Mouse (Mus musculus): ENCODE results near the gene Copz2.

Copz2 gene

DNA sequence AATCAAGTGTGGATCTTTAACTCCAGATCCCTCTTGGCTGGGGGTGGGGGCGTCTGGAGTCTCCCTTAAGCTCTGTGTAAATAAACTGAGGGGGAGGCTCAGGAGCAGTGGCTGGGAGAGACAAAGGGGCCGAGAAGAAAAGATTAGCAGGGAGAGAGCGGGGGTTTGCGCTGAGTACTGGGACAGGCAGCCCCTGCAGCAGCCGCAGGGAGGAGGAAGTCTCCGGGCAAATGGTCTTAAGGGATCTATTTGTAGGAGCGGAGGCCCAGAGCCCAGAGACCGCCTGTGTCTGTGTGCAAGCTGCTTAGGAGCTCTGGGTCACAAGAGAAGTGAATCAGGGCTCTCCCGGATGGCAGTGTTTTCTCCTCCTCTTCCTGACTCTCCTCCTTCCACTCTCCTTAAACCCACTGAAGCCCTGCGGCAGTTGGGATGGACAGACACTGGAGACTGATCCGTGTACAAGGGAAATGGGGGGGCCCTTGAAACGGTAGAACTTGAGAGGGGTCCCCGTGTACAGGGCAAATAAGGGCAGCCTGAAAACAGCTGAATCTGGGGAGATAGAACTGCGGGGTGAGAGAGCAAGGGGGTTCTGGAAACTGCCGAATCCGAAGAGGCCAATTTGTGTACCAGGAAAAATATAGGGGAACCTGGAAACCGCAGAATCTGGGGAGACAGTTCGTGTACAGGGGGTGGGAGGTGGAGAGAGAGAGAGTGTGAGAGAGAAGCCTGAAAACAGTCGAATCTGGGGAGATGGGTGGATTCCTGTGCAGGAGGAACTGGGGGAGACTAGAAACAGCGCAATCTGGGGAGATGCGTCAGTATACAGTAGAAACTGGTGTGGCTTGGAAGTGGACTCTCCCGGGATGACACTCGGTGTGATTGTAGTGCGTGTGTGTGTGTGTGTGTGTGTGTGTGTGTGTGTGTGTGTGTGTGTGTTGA lies 23.0 kb downstream of the Copz2 start:
- DNase-seq: peak in 1 of 2 experiments; percentile 40

DNA sequence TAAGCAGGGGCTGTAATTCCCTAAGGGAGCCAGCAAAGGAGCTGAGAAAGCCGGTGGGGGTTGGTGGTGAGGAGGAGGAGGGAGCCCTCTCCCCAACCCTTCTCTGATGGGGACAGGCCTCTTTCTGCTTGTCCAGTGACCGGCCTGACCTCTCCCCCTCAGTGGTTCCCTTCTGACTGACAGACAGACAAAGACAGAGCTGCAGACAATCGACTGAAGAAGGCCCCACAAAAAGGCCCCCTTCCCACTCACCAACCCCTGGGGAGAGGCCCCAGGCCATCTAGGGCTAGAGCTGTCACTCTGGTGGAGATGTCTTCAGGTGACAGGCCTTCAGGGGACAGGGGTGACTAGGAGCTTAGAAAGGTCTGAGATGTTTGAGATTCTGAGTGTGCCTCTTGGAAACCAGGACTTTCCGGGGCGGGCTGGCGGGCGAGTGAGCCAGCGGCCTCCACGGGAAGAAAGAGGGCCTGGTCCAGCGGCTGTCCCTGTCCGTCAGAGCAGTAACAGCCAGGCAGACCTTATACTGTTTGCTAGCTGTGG lies 24.0 kb downstream of the Copz2 start:
- no peak for DNase-seq

DNA sequence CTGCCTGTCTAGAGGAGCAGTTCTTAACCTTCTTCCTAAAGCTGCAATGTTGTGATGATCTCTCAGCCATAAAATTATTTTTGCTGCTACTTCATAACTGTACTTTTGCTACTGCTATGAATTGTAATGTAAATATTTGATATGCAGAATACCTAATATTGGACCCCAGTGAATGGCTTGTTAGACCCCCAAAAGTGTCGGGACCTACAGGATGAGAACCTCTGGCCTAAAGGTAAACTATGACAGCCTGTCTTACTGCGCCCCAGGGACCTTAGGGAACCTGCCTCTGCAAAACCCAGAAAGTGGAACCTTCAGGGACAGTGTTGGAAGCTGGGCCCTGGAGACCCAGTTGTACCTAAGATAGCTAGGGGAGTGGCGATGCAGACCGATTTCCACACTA lies 25.6 kb downstream of the Copz2 start:
- no peak for DNase-seq

DNA sequence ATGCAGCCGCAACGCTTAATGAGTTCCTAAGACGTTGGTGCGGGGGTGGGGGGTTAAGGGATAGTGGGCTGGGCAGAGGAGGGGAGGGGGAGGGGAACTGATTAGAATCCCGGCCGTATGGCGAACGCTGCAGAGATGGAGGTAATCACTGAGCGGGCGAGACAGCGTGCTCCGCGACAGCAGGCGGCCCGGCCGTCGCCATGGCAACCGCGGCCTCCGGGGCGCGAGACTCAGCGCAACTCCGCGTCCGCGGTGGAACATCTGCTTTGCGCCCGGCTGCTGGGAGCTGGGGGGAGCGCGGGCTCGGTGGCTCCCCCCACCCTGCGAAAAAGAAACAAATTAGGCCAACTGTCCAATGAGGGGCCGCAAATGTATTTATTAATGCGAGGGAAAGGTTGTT lies 26.1 kb downstream of the Copz2 start:
- peak; percentile 81 to 85 for DNase-seq

DNA sequence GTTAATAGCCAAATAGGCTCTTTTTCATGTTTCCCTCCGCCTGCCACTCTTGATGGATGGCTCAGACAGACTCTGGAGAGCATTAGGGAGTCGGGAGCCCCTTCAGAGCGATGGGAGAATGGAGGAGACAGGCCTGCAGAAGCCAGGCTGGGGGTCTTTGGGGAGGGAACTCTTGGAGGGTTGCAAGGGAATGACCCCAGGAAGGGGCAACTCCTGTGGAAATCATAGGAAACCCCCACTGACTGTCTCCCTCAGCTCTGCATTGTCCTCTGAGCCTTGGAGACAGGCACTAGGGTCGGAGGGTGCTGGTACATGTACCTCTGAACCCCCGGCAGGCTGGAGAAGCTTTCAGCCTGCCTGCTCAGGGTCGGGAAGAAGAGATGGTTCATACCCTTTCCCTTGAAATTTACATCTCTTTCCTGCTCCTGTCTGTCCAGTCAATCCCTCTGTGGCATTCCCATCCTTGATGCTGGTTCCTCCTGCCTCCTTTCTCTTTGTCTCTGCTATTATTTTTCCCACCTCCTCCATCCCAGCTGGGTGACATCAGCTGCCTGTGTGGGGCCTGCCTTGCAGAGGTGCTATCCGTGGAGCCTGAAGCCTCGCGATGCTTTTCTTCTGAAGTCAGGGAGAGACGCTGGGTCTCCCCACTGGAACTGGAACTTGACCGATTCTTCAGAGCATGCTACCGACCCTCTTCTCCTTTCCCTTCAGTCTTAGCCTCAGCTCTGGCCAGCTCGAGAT lies 26.8 kb downstream of the Copz2 start:
- peak in 1 of 2 experiments; percentile 35 for DNase-seq

DNA sequence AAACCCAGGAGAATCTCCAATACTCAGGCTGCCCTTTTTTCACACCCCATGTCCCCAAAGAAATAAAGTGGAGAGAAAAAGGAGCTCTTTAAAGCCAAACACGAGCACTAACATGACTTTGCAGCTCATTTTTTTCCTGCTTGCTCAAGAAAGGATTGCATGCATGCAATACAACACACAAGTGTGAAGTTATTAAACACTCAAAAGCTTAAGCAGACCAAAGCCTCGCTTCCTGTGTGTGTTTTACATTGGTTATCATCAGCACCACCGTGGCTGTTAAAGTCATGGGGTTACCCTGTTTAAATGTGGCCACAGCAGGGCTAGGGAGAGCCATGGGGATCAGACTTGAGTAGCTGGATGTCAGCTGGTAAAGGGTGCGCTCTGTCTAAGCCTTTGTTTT lies 27.4 kb downstream of the Copz2 start:
- no peak for DNase-seq

DNA sequence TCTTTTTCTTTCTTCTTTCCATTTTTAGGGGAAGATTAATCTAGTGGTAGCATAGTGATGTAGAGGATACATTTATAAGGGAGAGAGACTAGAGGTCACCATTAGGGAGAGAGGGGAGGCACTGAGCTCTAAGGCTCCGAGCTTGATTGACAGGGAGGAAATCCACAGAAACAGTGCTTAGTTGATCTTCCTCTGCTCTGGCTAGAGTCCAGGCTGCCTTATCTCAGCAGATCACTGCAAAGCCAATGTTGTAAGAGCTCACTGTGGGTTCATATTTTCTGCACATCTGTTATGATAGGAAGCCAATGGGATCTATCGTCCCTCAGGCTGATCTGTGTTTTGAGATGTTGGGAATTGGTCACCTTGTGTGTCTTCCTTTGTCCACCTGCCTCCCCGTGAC lies 29.0 kb downstream of the Copz2 start:
- no peak for DNase-seq

DNA sequence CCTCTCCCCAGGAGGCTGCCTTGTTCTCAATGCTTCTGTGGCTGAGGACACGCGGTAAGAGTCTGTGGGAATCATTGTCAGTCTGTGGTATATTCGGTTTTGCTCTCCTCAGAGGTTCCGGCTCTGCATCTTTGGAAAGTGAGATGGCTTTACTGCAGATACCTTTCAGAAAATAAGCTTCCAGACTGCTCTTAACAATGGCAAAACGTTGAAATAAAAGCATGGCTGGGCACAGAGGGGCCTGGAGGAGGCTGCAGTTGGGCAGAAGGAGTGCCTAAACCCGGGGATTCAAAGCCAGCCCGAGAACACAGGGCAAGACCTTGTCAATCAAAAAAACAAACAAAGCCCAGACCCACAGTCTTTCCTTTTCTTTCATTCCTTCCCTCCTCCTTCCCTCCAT lies 29.7 kb downstream of the Copz2 start:
- no peak for DNase-seq

DNA sequence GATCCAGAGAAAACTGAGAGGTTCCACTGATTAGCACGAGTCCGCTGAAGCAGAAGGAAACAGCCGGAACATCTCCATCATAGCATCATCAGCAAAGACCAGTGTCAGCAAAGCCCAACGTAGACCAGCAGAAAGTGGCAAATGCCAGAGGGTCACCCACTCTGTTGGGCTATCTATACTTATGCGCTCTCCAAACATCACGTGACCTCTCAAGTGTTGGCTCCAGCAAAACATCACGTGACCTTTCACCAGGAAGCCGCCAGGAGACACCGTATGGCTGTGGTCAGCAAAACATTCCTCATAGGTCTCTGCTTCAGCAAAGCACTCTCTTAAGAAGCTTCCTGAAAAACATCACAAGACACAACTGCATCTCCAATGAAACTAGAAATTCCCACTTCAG lies 30.6 kb downstream of the Copz2 start:
- DNase-seq: no peak

DNA sequence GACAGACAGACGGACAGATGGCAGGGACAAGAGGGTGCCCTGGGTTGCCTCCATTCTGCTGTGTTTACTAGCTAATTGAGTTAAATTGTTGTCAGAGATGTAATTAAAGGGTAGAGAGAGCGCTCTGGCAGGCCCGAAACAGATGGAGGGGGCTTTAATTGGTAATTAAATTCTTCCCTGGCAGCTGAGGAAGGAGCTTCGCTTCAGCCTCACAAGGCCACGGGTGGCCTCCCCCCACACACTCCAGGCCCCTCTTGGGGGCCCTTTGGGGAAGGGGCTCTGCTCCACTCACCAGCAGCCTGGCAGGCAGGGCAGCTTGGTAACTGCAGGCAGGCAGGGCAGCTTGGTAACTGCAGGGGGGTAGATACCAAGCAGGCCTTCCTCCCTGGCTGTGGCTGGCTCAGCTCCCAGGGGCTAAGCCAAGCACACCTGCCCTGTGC lies 36.3 kb downstream of the Copz2 start:
- peak; percentile 29 to 51 for DNase-seq

DNA sequence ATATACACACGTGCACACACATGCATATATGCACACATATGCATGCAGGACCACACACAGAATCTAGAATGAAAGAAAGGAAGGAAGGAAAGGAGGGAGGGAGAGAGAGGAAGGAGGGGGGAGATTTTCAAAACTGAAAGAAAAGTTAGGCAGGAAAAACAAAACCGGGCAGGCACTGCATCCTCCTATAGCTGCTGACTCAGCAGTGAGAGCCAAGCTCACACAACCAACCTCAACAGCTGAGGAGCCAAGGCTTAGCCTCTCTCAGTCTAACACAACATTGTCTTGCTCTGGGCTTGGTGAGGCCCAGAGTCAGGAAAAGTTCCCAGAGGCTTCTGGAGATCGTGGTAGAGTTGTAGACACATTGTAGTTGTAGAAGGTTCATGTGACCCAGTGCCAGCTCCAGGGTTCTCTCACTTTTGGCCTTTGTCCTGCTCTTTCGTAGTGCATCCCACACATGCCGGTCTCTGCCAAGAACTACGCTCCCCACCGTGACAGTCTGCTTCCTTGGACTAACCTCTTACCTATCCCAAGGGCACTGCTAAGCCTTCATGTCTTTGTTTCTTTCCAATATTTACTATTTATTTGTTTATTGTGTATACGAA lies 37.4 kb downstream of the Copz2 start:
- peak; percentile 74 to 76 for DNase-seq

DNA sequence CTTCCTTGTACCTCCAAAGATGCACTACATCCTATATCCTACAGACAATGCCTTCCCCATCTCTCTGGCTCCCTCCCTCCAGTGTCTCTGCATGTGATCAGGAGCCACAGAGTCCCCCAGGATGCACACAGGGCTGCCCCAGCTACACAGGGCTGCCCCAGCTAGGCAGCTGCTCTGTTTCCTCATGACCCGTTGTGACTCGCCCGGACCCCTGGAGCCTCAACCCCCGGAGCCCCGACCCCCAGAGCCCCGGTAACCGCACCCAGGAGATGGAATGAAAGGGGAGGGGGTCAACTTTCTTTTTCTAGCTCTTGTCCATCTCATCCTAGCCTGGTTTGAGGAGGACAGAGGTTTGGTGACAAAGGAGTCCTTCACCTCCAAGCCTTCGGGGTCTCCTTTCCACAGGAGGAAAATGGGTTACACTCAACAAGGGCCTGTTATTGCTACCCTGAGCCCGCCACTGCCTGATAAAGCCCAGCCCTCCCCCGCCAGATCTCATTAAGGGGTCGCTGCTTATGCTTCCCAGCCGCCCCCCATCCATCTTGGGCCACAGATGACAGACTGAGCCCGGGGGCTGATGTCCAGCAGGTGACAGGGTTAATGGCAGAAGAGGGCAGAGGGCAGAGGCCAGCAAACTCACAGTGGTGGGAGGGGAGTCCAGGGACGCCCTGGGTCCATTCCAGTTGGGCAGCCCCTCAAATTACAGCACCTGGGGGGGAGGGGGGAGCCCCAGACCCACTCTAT lies 42.3 kb downstream of the Copz2 start:
- no peak for DNase-seq

DNA sequence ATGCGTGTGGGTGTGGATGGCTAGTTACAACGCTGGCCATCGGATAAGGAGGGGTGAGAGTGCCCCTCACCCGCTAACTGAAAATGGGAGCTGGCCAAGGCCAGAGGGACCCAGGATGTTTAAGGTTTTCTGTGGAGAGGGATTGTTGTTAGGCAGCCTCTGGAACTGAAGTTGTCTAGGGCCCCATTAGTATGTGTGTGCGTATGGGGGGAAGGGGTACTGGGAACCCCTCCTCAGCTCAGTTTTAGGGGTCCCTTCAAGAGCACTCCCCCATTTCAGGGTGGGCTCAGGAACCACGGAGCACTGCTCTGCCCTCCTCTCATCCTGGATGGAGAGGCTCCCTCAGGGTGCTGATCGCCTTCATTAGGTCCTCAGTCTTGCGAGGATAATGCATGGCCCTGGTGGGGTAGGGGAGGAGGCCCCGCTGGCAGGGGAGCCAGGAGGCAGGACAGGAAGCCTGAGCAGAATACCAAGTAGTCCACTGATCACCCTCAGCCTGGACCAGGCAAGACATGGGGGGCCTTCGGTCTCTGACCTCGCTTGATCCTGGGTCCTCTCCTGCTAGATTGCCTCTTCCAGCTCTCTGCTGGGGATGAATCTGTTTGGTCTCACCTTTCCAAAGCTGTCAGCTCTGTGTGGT lies 43.7 kb downstream of the Copz2 start:
- DNase-seq: no peak

DNA sequence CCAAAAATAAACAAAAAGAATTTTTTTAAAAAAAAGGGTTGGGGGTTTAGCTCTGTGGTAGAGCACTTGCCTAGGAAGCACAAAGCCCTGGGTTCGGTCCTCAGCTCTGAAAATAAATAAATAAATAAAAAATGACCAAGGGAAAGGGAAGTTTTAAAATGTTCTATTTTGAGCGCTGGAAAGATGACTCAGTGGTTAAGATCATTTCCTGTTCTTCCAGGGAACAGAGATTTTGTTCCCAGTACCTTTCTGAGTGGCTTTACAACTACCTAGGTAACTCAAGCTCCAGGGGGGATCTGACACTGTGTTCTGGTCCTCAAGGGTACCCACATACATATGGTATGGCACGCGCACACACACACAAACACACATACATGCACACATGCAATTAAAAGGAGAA lies 46.2 kb downstream of the Copz2 start:
- DNase-seq: no peak

DNA sequence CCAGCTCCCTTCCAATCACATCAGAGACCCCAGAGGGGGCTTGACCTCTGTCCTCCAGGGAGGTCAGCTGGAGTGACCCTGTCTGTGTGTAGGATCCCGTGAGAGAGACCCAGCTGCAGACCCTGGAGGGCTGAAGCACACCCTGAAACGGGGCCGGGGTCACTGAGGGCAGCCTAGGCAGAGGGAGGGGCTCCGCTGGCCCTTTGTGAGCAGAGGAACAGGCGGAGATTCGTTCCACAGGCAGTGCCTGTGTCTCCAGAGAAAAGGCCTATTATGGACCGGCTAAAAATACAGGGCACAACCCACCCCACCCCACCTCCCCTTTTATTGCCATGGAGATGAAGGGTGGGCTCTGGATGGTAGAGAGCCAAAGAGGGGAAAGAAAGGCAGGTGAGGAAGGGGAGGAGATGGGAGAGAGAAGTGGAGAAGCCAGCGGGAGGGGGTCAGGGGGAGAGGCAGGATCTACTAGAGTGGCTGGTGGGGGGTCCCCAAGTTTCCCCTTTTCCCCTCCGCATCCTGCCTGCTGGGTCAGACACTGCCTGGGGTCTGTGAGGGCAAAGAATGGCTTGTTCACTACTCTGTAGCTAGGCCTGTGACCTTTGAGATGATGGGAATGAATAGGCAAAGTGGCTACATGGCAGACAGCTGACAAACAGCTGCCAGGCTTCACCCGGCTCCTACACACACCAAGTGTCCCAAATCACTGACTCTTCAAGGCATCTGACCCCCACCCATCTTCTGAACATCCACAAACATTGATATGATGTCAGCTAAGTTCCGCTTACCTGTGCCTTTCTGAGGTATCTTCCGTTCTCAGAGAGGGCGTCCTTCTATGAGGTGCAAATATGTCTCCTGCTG lies 50.0 kb downstream of the Copz2 start:
- no peak for DNase-seq

DNA sequence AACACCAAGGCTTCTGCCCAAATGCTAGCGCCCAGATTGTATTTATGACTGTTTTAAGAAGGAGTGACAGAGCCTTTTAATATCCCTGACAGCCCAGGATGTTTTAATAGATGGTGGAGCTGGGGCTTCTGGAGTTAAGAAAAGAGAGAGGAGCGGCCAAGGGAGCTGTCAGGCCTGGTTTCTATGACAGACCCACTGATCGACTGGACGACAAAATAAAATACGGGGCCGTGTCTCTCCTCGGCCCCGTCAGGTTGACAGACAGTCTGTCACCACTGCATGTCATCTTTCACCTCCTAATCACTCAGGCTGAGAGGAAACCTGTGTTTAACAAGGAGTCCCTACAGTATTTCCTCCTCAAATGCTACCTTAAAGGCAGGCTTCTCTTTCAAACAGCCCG lies 51.7 kb downstream of the Copz2 start:
- no peak for DNase-seq

DNA sequence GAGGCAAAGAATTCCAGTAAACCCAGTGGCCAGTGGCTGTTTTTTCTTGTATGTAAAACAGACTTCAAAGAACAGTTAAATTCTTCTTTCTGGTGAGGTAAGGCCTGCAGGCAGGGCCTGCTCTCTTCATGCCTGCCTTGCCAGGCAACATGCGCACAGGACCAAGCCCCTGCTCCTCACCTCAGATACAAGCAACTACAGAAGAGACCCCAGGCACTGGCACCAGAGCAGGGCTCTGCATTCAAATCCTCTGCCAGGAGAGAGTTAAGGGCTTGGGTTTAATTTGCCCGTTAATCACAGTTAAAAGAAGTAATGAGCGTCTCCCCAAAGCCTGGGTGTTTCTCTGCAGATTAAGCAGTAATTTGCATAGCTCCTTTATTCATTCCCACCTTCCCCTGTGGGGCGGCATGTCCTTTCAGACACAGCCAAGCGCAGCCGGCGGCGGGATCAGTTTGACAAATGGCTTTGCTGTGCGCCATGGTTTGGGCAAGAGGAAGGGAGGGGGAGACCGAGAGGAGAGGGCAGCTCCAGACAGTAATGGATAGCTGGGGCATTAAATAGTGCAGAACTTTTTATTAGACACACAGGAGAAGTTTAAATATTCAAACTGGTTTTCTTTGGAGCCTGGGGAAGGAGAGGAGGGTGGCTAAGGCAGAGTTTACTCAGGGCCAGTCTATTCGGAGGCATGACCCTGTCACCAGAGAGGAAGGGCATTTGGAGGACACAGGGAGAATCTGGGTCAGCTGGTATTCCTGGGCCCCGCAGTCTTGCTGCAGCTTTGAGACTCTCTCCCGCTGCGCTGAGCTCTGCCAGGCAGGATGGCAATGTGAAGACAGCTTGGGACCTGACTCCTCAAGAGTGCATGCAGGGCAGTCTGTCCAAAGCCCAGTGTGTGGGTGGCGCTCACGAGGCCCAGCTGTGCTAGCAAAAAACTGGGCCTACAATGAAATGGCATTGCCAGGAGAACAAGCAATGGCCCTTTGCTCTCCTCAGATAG lies 53.3 kb downstream of the Copz2 start:
- peak; percentile 50 to 55 for DNase-seq

DNA sequence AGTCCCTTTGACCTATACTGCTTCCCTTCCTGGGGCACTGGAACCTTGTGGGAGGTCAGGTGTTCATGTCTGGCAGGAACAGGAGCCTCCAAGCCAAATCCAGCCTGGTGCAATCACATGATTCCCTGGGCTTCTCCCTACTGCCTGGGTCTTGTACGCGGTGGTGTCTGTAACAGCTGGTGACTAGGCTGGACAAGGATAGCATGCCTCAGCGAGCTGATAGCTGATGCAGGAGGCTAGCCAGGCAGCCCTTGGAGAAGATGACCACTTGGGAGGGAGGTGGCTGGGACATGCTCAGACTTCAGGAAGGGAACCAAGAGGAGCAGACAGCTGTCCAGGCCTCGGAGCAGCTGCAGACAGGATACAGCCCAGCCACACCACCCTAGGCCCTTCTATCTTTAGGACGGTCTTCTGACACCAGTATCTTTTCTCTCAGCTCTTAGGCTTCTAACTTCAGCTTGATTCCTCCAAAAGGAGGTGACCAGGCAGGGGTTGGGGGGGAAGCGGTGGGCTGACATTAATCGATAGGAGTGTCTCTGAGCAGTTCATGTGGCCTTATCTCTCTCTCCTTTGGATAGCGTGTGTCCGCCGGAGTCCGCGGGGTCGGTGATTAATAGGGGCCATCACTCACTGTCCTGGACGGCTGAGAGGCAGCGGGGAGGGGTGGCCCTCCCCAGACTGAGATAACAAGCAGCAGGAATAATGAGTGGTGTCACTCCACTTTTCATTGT lies 56.9 kb downstream of the Copz2 start:
- DNase-seq: peak in 1 of 2 experiments; percentile 51

DNA sequence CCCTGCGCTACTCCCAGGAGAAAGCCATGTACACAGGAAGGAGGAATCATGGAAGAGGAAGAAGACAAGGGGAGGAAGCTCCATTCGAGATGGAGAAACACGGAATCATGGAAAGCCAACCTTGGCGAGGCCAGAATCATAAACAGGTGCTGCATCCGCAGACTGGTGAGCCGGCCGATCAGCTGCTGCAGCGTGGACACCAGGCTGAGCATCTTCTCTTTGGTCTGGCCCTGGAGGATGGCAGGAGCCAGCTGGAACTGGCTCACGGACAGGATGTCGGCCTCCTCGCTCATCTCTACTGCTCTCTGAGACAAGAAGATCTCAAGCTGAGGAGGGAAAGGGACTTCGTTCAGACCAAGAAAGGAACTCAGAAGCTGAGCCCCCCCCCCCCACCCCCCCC lies 58.9 kb downstream of the Copz2 start:
- DNase-seq: peak; percentile 49 to 50
